Mouse (Mus musculus) urinary bladder, adult 2 months (tissue): ENCODE results near the gene Fam196b. TPM values are rescaled to one million over a fixed set of nuclear protein-coding genes. Genes with fewer than 3 reads are reported as not detected.

ENCODE experiments used
- DNase-seq: peaks from one replicate; pipeline ENCODE4 v3.0.0; 2022; ENCODE audit warnings: low spot score
- polyA plus RNA-seq: library from polyadenylated mRNA; depleted of rRNA; stranded (reverse); fragments of >200 nt; gene quantifications from 2 replicates; pipeline ENCODE4 v1.2.3, GENCODE M21; 2012; rRNA removed

Fam196b gene
- 0.59 and 0.63 TPM in 2 replicates for polyA plus RNA-seq

DNA sequence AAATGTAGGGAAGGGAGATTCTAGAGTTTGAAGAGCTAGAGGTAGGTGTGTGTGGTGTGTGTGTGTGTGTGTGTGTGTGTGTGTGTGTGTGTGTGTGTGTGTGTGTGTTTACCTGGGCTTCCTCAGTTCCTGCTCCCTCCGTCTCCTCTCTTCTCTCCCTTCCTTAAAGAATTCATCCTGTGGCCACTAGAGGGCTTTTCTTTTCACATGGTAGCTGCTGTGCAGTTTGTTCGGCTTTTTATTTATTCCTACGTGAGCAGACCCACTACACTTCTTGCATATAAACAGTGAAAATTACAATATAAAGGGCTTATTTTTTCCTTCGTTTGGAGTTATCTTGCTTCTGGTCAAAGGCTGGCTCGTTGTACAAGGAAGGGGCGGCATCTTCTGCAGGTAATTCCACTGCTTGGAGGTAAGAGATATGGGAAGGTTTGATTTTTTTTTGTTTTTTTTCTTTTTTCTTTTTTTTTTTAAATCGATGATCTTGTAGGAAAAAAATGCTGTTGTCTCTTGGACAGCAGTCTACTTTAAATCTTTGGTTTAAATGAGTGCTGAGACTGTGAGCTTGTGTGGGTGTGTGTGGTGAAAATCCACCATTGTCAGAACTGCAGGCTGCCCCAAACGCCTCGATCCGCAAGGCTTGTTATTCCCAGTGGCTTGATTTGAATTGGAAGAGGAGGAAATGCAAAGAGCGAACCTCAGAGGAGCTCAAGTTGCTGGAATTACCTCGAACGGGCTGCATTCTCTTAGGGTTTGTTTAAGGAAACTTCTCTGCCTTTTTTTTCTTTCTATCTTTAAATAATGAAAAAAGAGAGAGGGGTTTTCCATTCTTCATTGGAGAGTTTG, at the start of gene Fam196b:
TSS of gene Fam196b (plus strand) at position 289 of the 846 bp plus-strand sequence.
- no peak for DNase-seq

DNA sequence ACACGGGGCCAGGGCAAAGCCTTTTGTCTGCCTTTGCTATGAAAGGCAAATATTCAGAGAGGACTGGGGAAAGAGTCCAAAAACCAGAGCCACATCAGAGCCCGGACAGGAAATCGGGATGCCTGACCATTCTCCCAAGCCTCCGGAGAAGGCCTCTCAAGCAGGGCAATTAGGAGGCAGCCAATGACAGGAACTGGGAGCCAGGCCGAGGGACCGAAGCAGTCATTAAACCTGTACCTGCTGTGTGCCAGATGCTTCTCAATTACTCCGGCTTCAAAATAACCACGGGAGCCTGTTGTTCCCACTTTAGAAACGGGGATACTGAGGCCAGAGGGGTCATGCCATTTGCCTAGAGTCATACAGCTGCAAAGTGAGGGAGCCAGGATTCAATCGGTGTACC, 42.6 kb upstream of the Fam196b start:
- DNase-seq = no peak

DNA sequence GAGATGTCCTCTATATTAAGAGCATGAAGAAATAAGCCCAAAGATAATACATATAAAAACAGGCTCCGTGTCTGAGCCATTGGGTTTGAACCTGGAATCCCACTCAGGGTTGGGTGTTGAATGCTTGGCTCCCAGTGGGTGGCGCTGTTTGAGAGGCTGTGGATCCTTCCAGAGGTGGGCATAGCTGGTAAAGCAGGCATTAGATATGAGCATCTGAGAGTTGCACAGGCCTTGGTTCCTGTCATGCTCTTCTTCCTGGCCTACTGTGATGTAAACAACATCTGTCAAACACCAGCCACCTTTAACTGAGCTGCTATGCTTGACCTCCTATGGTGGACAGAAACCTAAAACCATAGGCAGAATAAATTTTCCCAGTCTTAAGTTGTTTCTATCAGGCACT, 38.7 kb upstream of the Fam196b start:
- no peak for DNase-seq

DNA sequence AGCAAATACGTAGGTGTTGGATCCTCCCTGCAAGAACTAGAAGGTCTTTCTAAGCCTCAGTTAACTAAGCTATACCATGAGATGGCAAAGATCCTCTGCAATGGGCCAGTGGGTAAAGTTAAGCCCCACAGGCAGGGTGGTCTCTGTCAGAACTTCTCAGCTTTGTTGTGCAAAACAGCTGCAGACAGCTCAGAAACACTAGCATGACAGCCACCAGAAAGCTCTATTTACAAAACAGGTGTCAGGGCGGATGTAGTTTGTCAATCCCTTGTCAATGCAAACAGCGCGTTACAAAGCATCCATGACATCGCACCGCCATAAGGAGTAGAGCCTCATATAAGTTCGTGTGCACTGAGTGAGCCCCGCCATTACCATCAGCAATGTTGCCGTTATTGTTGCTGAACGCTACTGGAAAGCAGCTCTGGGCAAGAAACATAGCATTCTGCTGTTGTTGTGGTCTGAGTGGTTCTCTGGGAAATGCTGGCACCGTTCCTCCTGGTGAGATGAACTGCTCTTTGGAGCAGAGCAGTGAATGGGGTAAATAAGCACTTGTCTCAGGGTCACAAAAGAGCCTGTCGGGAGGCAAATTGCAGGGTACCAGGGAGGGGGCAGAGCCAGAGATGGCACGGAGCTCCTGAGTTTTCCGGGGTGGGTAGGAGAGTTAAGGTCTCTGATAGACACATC, 38.1 kb upstream of the Fam196b start:
- no peak for DNase-seq

DNA sequence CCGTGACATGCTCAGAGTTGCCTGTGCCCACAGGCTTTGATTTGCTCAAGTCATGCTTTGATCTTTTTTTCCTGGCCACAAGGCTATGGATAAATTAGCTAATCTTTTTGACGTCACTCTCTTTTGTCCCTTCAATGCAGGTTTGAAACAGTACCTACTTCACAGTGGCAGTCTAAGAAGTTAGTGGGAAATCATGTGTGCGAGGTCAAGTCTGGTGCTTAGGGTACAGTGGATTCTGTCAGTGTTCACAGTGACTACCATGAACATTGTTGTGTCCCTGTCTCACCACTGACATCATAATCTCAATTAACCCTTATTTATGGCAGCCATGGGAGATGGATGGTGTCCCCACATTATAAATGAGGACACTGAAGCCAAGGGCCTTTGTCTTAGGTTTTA, 37.6 kb upstream of the Fam196b start:
- no peak for DNase-seq

DNA sequence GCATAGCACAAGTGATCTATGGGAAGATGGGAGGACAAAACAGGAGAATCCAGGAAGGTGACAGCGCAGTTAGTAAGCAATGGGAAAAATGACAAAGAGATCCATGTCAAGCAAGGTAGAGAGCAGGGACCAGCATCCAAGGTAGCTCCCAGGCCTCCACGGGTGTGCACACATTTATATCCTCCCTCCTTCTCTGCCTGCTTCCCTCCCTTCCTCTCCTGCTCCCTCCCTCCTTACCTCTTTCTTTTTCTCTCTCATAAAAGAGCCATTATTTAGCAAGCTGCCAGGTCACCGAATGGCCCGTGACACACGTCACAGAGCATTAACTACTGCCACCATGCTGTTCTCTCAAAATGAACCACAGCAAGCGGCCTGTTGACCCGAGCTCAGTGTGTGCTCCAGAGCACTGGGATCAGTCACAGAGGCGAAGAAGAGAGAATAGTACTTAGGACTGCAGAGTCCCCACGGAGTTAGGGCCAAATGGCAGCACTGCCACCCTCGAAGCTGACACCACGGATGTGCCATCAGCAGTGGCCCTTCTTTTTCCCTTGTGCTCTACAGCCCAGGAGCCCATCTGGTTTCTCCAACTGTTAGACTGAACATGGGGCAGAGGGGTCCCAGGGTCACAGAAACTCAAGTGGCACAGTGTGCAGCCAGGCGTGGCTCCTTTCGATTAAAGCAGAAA, 30.4 kb upstream of the Fam196b start:
- no peak for DNase-seq

DNA sequence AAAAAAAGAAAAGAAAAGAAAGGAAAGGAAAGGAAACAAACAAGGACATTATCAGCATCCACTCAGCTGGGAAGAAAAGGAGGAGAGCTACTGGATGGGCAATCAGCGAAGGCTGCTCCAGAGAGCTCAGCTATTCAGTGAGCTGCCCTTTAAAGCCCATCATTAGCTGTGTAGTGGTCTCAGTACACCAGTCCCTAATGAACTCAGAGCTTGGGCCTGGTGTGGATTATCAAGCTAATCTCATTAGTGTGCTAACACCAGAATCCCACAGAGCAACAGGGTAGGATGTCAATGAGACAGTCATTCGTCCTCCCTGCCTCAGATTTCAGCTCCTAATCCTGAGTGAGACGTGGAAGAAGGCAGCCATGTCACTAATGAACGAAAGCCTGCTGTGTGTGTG, 24.4 kb upstream of the Fam196b start:
- no peak for DNase-seq

DNA sequence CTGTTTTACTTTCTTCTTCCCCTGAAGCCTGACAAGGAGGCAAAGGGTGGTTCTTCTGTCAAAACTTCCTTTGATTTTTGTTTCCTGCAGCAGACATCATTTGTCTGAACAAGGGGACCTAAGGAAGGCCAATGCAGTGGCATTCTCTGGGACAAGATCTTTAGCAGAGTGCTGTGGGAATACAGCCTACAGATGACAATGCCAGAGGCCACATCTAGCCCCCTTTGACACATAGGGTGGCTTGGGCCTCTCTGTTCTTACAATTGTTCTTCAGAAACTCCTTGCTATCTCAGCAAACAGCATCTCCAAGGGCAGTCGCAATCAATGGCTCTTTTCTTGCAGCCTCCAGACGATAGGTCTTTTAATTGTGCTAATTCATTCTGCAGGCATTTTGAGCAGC, 23.9 kb upstream of the Fam196b start:
- no peak for DNase-seq

DNA sequence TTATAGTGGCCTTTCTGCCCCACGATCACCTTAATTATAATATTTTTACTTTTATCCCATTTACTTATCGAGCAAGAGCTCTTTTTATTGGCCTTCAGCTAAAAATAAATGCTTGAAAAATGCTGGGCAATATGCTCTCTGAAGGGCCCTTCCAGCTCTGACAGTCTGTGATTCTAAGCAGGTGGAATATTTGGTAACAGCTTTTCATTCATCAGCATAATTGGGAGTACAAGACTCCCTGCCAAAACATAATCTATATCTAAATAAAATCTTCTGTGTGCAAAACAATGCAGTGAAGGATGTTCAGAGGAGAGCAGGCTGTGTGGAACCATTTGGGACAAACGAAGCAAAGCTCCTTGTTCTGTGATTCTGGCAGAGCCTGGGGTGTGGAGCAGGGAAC, 23.3 kb upstream of the Fam196b start:
- DNase-seq = no peak

DNA sequence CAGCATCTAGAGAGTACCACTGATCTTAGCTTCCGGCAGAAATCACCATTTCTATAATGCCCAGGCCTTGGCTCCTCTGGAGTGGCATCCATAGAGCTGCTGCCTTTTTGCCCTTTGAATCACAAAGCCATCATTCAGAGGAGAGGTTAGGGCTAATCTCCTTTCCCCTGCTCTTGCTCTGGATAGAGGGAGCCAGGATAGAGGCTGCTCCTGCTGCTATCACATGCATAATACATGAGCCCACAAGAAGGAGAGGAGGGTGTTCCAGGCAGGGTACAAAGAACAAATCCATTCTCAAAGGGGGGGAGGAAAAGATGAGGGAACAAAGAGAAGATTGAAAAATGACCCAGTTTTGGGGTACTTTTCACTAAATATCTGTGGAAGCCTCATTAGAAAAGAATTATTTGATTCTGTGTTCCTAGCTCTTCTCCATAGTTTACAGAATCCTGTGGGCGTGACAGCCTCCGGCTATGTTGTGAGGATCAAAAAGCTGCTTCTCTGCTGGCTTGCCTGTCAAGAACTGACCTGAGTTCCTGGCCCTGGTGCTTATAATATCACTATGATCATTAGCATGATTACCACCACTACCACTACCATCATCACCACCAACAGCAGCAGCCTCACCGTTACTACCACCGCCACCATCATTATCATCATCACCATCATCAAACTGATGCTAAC, 16.8 kb upstream of the Fam196b start:
- DNase-seq = no peak

DNA sequence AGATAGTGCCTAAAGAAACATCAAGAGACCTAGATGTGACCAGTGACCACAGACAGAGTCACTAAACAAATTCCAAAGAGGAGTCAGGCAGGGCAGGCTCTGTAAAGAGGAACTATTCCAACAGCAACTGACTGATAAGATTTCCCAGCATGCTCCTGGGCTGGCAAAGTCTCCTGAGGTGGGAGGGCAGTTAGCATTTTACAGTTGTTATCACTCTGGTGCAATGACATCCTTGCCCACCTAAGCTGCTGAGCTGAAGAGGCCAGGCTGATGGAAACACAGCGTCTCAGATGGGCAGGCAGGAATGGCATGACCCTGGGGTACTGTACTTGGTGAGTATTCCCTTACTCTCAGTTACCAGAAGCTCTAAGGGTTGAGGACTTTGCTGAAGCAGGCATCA, 15.1 kb upstream of the Fam196b start:
- no peak for DNase-seq

DNA sequence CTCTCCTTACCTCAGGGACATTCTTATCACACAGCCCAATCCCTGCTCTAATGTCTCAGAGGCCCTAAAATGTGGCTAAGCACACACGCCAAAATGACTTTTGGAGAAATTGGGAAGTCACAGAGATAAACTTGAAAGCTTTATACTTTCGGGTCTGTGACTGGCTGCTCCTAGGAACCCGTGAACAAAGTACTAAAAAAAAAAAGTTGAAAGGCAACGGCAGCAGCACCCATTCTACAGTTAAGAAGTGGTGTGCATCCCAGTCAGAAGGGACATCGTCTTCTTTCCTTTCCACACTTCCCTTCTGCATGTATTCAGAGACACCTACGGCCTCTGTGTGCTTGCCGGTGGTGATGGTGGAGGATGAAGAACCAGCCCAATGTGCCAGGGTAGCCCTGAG, 14.6 kb upstream of the Fam196b start:
- no peak for DNase-seq

DNA sequence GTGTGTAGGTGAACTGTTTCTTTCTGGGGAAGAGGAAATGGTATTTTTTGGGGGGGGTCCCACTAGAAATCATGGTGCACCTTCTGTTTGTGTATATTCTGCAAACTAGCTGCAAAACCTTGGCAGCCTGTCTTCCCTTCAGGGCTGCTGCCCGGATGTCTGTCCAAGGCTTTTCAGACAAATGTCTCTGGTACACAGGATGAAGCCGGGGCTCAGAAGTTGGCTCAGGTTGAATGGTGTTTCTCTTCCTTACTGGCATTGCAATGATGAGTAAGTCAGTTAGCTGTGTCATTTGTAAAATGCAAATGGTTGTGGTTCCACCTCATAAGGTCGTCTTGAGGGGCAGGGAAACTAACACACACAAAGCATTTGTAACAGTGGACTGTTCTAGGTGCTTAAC, 8.4 kb upstream of the Fam196b start:
- no peak for DNase-seq

DNA sequence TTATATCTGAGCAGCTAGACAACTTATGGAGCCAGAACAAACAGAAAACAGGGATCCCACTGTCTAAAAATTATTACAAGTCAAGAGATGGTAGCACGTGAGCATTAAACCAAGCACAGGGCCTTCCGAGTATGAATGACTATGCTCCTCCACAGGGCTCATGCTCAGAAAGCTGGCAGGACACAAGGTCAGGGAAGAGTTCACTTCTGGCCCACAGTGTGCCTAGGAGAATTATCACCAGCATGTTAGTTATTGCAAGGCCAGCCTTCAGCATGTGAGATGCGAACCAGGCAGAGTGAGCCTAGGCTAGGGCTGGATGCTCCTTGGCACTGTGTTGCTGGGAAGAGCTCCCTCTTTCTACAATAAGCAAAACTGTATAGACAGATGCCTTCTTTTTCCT, 5.9 kb upstream of the Fam196b start:
- DNase-seq = no peak

DNA sequence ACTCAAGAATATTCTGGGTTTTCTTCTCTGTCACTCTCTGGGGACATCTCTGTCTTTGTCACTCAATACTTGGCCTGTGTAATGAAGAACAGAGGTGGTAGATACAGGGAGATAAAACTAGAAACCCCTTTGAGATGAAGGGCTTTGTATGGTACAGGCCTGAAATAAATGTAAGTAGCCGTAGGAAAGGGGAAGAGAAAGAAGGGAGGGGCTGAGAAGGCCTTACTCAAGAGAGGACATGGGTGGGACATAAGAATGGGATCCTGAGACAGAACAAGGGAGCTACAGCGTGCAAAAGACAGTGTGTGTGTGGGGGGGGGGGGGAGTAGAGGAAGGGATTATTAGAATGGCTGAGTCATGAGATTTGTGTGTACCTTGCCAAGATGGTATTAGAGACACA, 5.3 kb upstream of the Fam196b start:
- DNase-seq = no peak

DNA sequence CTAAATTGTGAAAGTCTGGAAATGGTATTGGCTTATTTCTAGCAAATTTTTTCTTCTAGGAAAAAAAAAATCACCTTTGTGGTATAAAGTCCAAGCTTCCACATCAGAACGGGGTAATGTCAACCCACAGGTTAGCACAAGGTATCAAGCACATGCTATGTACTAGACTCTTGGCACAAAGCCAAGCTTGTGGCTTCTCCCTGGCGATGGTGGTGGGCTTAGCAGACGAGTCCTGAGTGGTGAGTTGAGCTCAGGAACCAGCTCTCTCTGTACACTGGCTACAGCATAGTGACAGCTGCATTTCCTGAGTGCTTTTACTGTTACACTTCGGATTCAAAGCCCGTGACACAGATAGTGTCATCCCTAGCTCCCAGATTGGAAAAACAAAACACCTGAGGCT, 2.9 kb upstream of the Fam196b start:
- no peak for DNase-seq

DNA sequence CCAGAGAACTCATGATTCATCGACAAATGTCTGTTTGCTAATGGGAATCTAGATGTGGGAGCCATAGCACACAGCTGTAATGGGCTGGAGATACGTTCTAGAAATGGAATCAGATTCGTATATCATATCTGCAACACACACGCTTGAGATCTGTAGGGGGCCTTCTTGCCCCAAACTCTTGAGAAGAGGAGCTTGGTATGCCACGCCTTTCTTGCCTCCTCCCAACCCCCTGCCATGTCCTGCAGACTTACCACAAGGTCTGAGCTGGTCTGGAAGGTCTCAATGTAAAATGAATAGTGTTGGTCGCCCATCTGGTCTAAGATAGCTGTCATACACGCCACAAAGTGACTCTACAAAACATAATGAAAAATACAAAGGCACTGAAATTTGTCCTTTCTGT, 2.4 kb upstream of the Fam196b start:
- DNase-seq = no peak

DNA sequence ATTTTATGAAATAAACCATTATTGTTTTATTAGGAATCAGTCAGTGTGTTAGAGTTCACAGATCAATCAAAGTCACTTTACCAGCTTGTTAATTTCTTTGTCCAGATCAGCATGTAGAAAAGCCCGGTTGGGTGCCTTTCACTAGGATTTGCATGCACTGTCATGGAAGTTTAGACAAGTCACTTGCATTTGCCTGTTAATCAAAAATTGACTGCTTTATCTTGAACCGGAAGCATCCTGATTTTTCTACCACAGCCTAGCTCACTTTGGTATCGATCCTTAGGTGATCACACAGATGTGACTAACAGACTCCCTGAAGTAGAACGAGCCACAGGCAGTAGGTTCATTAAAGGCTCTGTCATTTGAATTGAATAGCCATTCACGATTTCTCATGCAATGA, 761 bp downstream of the Fam196b start:
- no peak for DNase-seq

DNA sequence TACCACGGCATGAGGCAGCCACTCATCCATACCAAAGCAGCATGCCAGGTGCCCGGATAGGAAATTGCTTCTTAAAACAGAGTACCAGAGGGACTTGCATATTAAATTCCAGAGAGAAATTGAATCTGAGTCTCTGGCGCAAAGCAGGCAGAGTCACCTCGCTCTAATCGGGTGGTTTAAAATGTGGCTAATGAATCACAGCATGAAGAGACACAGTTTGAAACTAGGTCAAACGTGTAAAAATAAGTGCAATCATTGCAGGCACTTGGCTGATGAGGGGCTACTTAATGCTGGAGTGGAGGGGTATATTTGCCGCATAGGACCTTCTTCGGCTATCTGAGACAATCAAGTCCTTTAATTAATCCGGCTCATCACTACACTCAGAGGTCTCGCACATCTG, 1.6 kb downstream of the Fam196b start:
- no peak for DNase-seq

DNA sequence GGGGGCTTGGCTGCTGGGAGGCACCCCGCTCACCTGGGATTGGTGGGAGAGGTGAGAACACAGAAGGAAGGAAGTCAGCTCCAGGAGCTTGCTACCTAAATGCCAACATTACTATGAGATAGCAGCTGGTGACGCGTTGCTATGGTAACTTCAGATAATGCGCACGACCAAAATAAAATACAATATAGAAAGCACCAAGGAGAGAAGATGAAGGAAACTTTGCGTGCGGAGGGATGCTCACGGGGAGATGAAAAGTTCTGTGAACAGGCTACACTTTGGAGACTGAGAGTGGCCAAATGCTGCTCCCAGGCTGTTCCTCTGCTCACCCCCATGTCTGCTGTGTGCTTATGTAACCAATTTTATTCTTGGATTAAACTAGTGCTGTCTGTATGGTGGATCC, 2.4 kb downstream of the Fam196b start:
- no peak for DNase-seq

DNA sequence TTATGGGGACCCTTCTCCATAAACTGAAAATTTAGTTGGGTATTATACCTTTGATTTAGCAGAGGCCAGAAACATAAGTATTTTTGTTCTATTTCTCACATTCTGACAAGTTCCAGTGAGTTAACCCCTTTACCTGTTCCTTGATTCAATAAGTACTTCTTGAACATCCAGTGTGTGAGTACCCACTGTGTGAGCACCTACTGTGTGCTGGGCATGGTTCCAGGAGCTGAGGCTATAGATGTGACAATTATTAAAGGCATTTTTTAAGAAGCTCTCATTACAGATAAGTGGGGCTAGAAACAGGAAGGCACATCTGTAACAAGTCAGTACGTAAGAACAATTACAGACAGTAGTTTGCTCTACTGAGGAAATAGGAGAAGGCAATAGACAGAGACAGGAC, 4.7 kb downstream of the Fam196b start:
- no peak for DNase-seq

DNA sequence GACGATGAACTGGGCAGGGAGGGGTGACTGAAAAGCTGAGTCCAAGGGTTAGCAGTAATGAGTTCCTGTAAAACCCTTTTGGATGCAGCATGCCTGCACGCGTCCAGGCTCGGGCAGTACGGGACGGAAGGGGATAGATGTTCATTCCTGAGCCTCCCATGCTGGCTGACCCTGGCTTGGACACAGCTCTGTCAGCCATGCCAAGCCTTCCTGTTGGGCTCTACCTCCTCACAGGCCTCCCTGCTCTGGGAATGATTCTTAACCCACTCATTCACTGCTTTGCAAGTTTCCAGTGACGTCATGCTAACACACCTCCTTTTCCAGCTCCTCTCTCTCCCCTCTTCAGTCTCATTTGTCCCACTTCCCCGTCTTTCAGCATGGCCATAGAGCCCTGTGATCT, 9.0 kb downstream of the Fam196b start:
- no peak for DNase-seq
